Mouse (Mus musculus) heart, adult 2 months (tissue): ENCODE results near the gene Unc5a. TPM values are rescaled to one million over a fixed set of nuclear protein-coding genes. Genes with fewer than 3 reads are reported as not detected.

Experiments used
- DNase-seq, 2 experiments: peaks; one replicate each; pipeline ENCODE4 v3.0.0; 2021
- H3K27ac ChIP-seq: fragments of 200-600 bp; 2 replicates; pipeline ENCODE4 v1.8.1; 2022
- H3K27me3 ChIP-seq: fragments of 200-500 bp; 2 replicates; pipeline ENCODE4 v1.6.1; 2012; ENCODE audit warnings: mild to moderate bottlenecking, low read length, inconsistent platforms, mixed read lengths; ENCODE audit not compliant: control insufficient read depth, insufficient read depth
- H3K36me3 ChIP-seq: fragments of 200-500 bp; 2 replicates; pipeline ENCODE4 v1.6.1; 2012; ENCODE audit warnings: low read length, inconsistent platforms; ENCODE audit not compliant: control insufficient read depth, insufficient read depth
- H3K4me1 ChIP-seq: fragments of 200-500 bp; 2 replicates; pipeline ENCODE4 v1.6.1; 2011; ENCODE audit warnings: low read length; ENCODE audit not compliant: control insufficient read depth, insufficient read depth
- H3K4me3 ChIP-seq: fragments of 200-600 bp; 2 replicates; pipeline ENCODE4 v1.8.1; 2022
- H3K79me2 ChIP-seq: fragments of 200-500 bp; replicated peaks from 2 replicates; pipeline ENCODE4 v1.6.1; 2012; ENCODE audit warnings: mild to moderate bottlenecking, inconsistent platforms, low read length, moderate library complexity, mixed read lengths; ENCODE audit not compliant: control insufficient read depth, insufficient read depth
- H3K9ac ChIP-seq: fragments of 200-500 bp; 2 replicates; pipeline ENCODE4 v1.6.1; 2012; ENCODE audit warnings: low read depth, mild to moderate bottlenecking, control low read depth, inconsistent platforms, low read length, mixed read lengths
- CTCF ChIP-seq: fragments of 200-600 bp; IDR thresholded peaks from 2 replicates; pipeline ENCODE4 v1.8.1; 2022; ENCODE audit warnings: antibody characterized with exemption, mild to moderate bottlenecking, moderate library complexity
- EP300 ChIP-seq: fragments of 200-500 bp; IDR thresholded peaks from 2 replicates; pipeline ENCODE4 v1.6.1; 2011; ENCODE audit warnings: low read depth, low read length, control low read depth; ENCODE audit not compliant: insufficient read depth
- POLR2A ChIP-seq: fragments of 200-500 bp; IDR thresholded peaks from 2 replicates; pipeline ENCODE4 v1.6.1; 2011; ENCODE audit warnings: mild to moderate bottlenecking, low read depth, low read length, control low read depth; ENCODE audit not compliant: insufficient read depth
- WGBS: fragments of 180-500 bp; shearing (Covaris S2); methylation state at CpG from one replicate; pipeline ENCODE4 v1.1.7; 2018; 5-methylcytosine and 5-hydroxymethylcytosine counted together
- intact Hi-C: fragments of 180-260 bp; cut with DNase I; formaldehyde crosslinking; loops from one replicate; pipeline ENCODE4 v1.15.1; 2025
- polyA plus RNA-seq: library from polyadenylated mRNA; depleted of rRNA; stranded (reverse); fragments of >200 nt; gene quantifications from 2 replicates; pipeline ENCODE4 v1.2.3, GENCODE M21; 2012
- total RNA-seq, 2 experiments: library from RNA; stranded (reverse); gene quantifications; 2 replicates each; pipeline ENCODE4 v1.2.3; 2021

Unc5a gene
- total and polyA plus RNA-seq, 3 experiments: 0.57 to 1.2 (median 0.73) TPM

DNA sequence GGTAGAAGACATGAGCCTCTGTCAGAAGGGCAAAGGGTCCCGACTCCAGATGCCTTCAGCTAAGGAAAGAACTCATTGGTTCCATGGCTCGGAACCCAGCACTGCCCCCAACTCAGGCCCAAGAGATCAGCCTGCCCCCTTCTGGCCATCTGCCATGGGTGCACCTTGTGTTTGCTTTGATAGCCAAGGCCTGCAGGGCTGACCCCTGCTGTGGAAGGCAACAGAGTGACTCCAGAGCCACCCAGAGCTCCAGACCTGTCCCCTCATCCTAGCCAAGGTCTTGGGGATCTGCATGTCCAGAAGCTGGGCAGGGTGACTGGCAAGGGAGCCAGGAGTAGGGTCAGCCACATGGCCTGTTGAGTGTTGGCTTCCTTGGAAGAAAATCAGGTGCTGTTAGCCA is 34.4 kb downstream of the Unc5a start:
- no peak overlapping the region for H3K9ac ChIP-seq
- H3K36me3 ChIP-seq: no peaks in the 10 kb centered on the region
- peaks cover 3% of the 10 kb centered on the region for H3K4me1 ChIP-seq
- DNase-seq: no peak
- 55% methylated on average over 2 of the region's 2 CpGs for WGBS
- intact Hi-C loops: no loop called here
- no peaks in the 10 kb centered on the region for H3K27me3 ChIP-seq
- H3K4me3 ChIP-seq: no peak overlapping the region
- peak; percentile 24; the same call in 1 of the 2 replicates for TF ChIP-seq CTCF
- TF ChIP-seq EP300: no peak
- H3K27ac ChIP-seq: no peak overlapping the region
- H3K79me2 ChIP-seq: no peaks in the 10 kb centered on the region

- H3K9ac ChIP-seq: no peak overlapping the region
- DNase-seq: no peak
- intact Hi-C loops: no loop called here
- 82% methylated on average over 9 of the region's 9 CpGs for WGBS
- no peaks in the 10 kb centered on the region for H3K36me3 ChIP-seq
- TF ChIP-seq EP300 (no peak), CTCF (no peak), POLR2A (no peak)
- H3K27ac ChIP-seq: no peak overlapping the region
- no peaks in the 10 kb centered on the region for H3K79me2 ChIP-seq
- H3K4me1 ChIP-seq: peaks cover 3% of the 10 kb centered on the region
- H3K4me3 ChIP-seq: no peak overlapping the region
- no peaks in the 10 kb centered on the region for H3K27me3 ChIP-seq
These were observed 38.2 kb downstream of the Unc5a start for GRCm38 (mm10) chr13:54987405-54987804.

DNA sequence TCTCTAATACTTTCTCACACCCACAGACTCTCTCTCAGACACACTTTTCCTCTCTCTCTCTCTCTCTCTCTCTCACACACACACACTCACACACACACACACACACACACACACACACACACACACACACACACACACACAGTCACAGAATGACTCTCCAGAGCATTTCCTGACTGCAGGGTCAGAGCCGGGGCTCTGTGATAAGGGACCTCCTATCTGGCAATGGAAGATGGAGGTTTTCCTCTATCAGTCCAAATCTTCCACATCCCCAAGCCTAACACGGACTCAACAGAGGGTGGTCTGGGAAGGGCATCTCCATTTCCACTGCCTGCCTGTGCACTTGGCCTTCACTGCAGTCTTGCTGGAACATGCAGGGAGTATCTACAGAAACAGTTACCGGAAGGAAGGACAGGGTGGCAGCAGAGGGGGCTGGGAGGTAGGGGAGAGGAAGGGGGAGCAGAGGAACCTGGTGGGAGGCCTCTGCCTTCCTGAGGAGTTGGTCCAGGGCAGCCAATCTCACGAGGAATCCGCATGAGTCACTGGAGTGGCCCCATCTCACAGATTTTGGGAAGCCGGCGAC is 39.1 kb downstream of the Unc5a start:
- intact Hi-C loops: no loop called here
- no peaks in the 10 kb centered on the region for H3K79me2 ChIP-seq
- H3K27me3 ChIP-seq: no peaks in the 10 kb centered on the region
- no peak for DNase-seq
- no peak overlapping the region for H3K27ac ChIP-seq
- WGBS: 25% methylated on average over 7 of the region's 7 CpGs
- peaks cover 3% of the 10 kb centered on the region for H3K4me1 ChIP-seq
- TF ChIP-seq CTCF (no peak), POLR2A (no peak), EP300 (no peak)
- H3K4me3 ChIP-seq: no peak overlapping the region
- no peaks in the 10 kb centered on the region for H3K36me3 ChIP-seq
- no peak overlapping the region for H3K9ac ChIP-seq

DNA sequence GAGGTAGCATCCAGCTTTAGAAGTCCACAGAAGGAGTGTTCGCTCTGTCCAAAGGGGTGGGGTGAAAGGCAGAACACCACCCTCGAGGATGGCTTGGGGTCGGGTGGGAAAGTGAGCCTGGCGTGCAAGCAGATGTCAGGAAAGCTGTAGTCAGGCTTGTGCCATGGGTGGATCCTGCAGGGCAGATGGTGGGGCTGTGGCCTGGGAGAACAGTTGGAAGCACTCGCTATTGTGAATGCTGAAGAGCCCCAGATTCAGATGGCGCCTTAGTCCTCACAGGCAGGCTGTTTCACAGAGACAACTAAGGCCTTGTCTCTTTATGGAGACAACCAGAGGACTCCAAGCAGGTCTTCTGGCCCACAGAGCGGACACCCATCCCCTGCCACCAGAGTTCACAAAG is 43.0 kb downstream of the Unc5a start:
- H3K36me3 ChIP-seq: no peaks in the 10 kb centered on the region
- 88% methylated on average over 7 of the region's 7 CpGs for WGBS
- TF ChIP-seq POLR2A (no peak), EP300 (no peak), CTCF (no peak)

GRCm38 (mm10) chr13:54994576-54994975 is 45.4 kb downstream of the Unc5a start:
- Histone ChIP-seq H3K27ac (no peak overlapping the region), H3K4me3 (no peak overlapping the region), H3K27me3 (no peaks in the 10 kb centered on the region), H3K4me1 (no peaks in the 10 kb centered on the region; the same call in 1 of the 2 replicates), H3K36me3 (no peaks in the 10 kb centered on the region), H3K9ac (no peak overlapping the region), H3K79me2 (no peaks in the 10 kb centered on the region)
- WGBS: 24% methylated on average over 4 of the region's 4 CpGs
- intact Hi-C loops: no loop called here
- no peak for TF ChIP-seq POLR2A
- no peak for TF ChIP-seq CTCF
- TF ChIP-seq EP300: no peak
- no peak for DNase-seq

More for the DNA sequence above, 43.0 kb downstream of the Unc5a start:
- H3K27ac ChIP-seq: no peak overlapping the region
- no peak overlapping the region for H3K9ac ChIP-seq
- H3K4me1 ChIP-seq: peaks cover 3% of the 10 kb centered on the region
- DNase-seq: no peak
- no peak overlapping the region for H3K4me3 ChIP-seq
- no peaks in the 10 kb centered on the region for H3K27me3 ChIP-seq
- no peaks in the 10 kb centered on the region for H3K79me2 ChIP-seq
- intact Hi-C loops: no loop called here

GRCm38 (mm10) chr13:54995161-54995560 is 46.0 kb downstream of the Unc5a start:
- TF ChIP-seq EP300: no peak
- no peak for TF ChIP-seq POLR2A
- TF ChIP-seq CTCF: no peak
- H3K79me2 ChIP-seq: no peaks in the 10 kb centered on the region
- intact Hi-C loops: no loop called here
- H3K4me1 ChIP-seq: no peaks in the 10 kb centered on the region; the same call in 1 of the 2 replicates
- H3K9ac ChIP-seq: no peak overlapping the region
- H3K4me3 ChIP-seq: no peak overlapping the region
- H3K27ac ChIP-seq: no peak overlapping the region
- DNase-seq: no peak
- no peaks in the 10 kb centered on the region for H3K36me3 ChIP-seq
- WGBS: 43% methylated on average over 6 of the region's 6 CpGs
- H3K27me3 ChIP-seq: no peaks in the 10 kb centered on the region
